Mouse (Mus musculus) cerebellum, adult 2 months (tissue): ENCODE measurements at regions not wholly inside any gene's neighbourhood (a gene's known extent, or its start where the extent isn't known, plus 50 kb on each side); places are given as distances from the start of the nearest gene placed in this dataset.

Source experiments
- DNase-seq, 2 experiments: peaks; one replicate each; pipeline ENCODE4 v3.0.0; 2021
- H3K27ac ChIP-seq: fragments of 200-500 bp; 2 replicates; pipeline ENCODE4 v1.5.1; 2012; ENCODE audit warnings: low read length, control low read depth, inconsistent platforms; ENCODE audit not compliant: insufficient read depth
- H3K27me3 ChIP-seq: fragments of 200-500 bp; 2 replicates; pipeline ENCODE4 v1.6.1; 2012; ENCODE audit warnings: inconsistent platforms, mild to moderate bottlenecking, low read length, moderate library complexity; ENCODE audit not compliant: control insufficient read depth, insufficient read depth
- H3K4me1 ChIP-seq: fragments of 200-500 bp; 2 replicates; pipeline ENCODE4 v1.6.1; 2011; ENCODE audit warnings: low read length; ENCODE audit not compliant: control insufficient read depth, insufficient read depth
- H3K4me3 ChIP-seq: fragments of 200-500 bp; replicated peaks from 2 replicates; pipeline ENCODE3; 2011; ENCODE audit warnings: mild to moderate bottlenecking, low read depth, low read length, control low read depth; ENCODE audit not compliant: insufficient read depth
- CTCF ChIP-seq: fragments of 200-500 bp; IDR thresholded peaks from 2 replicates; pipeline ENCODE4 v1.5.1; 2011; ENCODE audit warnings: low read depth, mild to moderate bottlenecking, control low read depth, low read length, moderate library complexity, borderline replicate concordance; ENCODE audit not compliant: insufficient read depth
- POLR2A ChIP-seq: fragments of 200-500 bp; IDR thresholded peaks from 2 replicates; pipeline ENCODE4 v1.6.1; 2011; ENCODE audit warnings: low read length, control low read depth, borderline replicate concordance; ENCODE audit not compliant: insufficient read depth
- WGBS: fragments of 180-500 bp; shearing (Covaris S2); methylation state at CpG from one replicate; pipeline ENCODE4 v1.1.7; 2018; 5-methylcytosine and 5-hydroxymethylcytosine counted together

GRCm38 (mm10) chr15:74452426-74452825, 183.7 kb downstream of the Mroh4 start:
- WGBS = 45% methylated on average over 3 of the region's 3 CpGs
- H3K27ac ChIP-seq = 0 out of 2 replicates have a peak overlapping the region, but pooled peaks have one; percentile 13
- DNase-seq = peak; percentile 46 to 60
- H3K27me3 ChIP-seq = no peaks in the 10 kb centered on the region
- peaks cover 37% of the 10 kb centered on the region for H3K4me1 ChIP-seq
- no peak for TF ChIP-seq POLR2A
- TF ChIP-seq CTCF = no peak
- no peak overlapping the region for H3K4me3 ChIP-seq

- Histone ChIP-seq H3K27ac (no peak overlapping the region), H3K27me3 (no peaks in the 10 kb centered on the region), H3K4me3 (no peak overlapping the region), H3K4me1 (no peaks in the 10 kb centered on the region)
- TF ChIP-seq CTCF (no peak), POLR2A (no peak)
- WGBS = 77% methylated on average over 13 of the region's 13 CpGs
- no peak for DNase-seq
These were observed 194.3 kb downstream of the Mroh4 start for GRCm38 (mm10) chr15:74441889-74442288.

DNA sequence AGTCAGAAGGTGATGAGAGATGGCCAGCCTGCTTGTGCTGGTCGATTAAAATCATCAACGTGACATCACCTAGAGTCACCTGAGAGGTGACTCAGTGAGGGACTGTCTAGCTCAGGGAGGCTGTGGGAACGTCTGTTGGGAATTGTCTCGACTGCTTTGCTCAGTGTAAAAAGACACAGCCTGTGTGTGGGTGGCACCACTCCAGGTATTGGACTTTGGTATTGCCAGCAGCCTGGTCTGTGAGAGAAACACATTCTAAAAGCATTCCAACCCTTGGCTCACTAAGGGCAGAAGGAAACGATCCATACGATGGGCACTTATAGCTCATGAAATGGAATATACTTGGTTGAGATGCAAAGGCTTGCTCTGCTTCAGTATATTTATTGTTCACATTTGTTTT, 209.2 kb downstream of the Mroh4 start:
- DNase-seq = peak in 1 of 2 experiments; percentile 21
- TF ChIP-seq CTCF = no peak
- 27% methylated on average over 6 of the region's 6 CpGs for WGBS
- Histone ChIP-seq H3K27ac (no peak overlapping the region), H3K4me3 (no peak overlapping the region), H3K27me3 (no peaks in the 10 kb centered on the region), H3K4me1 (peaks cover 20% of the 10 kb centered on the region)

GRCm38 (mm10) chr15:74423001-74423400, 213.2 kb downstream of the Mroh4 start:
- peak; percentile 20 to 43 for DNase-seq
- peaks cover 20% of the 10 kb centered on the region for H3K4me1 ChIP-seq
- H3K4me3 ChIP-seq = no peak overlapping the region
- no peaks in the 10 kb centered on the region for H3K27me3 ChIP-seq
- TF ChIP-seq CTCF (no peak), POLR2A (no peak)
- WGBS = 44% methylated on average over 3 of the region's 3 CpGs
- H3K27ac ChIP-seq = no peak overlapping the region

- TF ChIP-seq CTCF (no peak), POLR2A (no peak)
- Histone ChIP-seq H3K27ac (no peak overlapping the region), H3K4me3 (no peak overlapping the region), H3K4me1 (peaks cover 12% of the 10 kb centered on the region), H3K27me3 (no peaks in the 10 kb centered on the region)
- no peak for DNase-seq
- WGBS = 77% methylated on average over 8 of the region's 8 CpGs
These were observed 215.6 kb downstream of the Mroh4 start for GRCm38 (mm10) chr15:74420550-74420949.

DNA sequence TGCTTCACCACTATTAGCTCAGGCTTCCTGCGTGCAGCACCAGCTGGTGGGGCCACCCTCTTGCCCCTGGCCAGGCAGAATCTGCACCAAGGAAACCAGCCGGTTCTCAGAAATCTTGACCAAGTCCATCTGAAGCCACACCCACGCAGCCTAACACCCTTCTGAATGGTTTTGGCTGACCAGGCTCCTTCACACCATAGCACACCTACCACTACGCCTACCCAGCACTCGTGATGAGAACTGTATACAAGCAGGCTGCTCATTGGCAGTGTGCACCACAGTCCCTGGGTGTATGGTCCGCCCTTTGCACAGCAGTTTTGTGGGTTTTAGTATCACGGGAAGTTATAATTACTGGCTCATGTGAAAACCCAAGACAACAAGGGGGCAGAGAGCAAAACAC, 217.5 kb downstream of the Mroh4 start:
- Histone ChIP-seq H3K4me1 (peaks cover 12% of the 10 kb centered on the region), H3K27ac (no peak overlapping the region), H3K4me3 (no peak overlapping the region), H3K27me3 (no peaks in the 10 kb centered on the region)
- no peak for DNase-seq
- WGBS = 88% methylated on average over 7 of the region's 7 CpGs
- TF ChIP-seq POLR2A (no peak), CTCF (no peak)

DNA sequence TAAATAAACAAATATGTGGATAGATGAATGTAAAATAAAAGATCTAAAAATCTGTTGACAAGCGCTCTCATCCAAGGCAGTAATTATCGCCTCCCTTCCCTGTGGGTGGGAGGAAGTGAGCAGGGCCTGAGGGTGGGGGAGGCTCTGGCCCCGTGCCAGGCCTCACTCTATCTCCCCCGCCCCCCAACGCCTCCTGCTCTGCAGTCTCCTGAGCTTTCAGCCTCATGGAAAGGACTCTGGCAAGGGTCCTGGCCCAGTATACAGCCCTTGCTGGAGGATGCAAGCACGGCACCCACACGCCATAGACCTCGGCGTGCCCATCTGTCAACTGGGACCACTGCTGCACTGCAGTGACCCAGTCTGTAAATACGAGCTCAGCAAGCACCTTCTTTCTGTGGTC, 222.9 kb downstream of the Mroh4 start:
- H3K4me3 ChIP-seq = no peak overlapping the region
- H3K27ac ChIP-seq = no peak overlapping the region
- WGBS = 63% methylated on average over 10 of the region's 10 CpGs

DNA sequence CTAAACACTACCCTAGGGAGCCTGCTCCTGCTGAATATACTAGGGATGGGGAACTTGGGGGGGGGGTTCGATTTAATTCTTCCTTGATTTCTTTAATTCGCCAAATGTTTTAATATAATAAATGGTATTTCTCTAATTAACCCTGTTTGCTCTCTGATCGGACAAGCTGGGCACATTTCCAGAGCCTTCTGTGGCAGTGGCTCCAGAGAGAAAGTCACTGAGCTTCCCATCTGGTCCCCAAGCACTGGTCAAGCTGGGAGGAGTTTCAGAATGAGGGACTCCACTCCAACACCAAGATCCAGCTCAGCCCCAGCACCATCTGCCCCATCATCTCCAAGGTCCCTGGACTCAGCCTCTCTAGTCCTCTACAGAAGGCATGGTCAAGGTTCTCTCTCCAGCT, 223.9 kb downstream of the Mroh4 start:
- H3K27ac ChIP-seq = no peak overlapping the region
- H3K4me1 ChIP-seq = peaks cover 5% of the 10 kb centered on the region; the same call in 1 of the 2 replicates
- WGBS = 42% methylated on average over 3 of the region's 3 CpGs
- DNase-seq = peak in 1 of 2 experiments; percentile 18
- TF ChIP-seq POLR2A = no peak
- no peak for TF ChIP-seq CTCF
- H3K4me3 ChIP-seq = no peak overlapping the region
- no peaks in the 10 kb centered on the region for H3K27me3 ChIP-seq

More for the DNA sequence above, 222.9 kb downstream of the Mroh4 start:
- Histone ChIP-seq H3K27me3 (no peaks in the 10 kb centered on the region), H3K4me1 (peaks cover 5% of the 10 kb centered on the region; the same call in 1 of the 2 replicates)
- no peak for DNase-seq
- TF ChIP-seq CTCF (no peak), POLR2A (no peak)

DNA sequence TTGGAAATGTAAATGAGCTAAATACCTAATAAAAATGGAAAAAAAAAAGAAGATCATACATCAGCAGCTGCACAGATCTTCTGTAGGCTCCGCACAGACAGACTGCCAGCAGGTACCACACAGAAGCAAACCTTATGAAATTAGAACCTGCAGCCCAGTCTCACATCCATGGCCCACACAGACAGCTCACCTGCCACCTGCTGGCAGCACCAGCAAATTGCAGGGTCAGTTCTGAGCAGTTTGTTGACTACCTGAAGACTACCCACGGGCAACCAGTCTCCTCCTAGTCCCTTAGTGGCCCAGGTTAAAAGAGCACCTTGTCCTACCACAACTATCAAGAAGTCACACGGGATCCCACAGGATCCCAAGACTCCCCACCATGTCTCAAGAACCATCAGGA, 225.1 kb downstream of the Mroh4 start:
- Histone ChIP-seq H3K27me3 (no peaks in the 10 kb centered on the region), H3K4me3 (no peak overlapping the region), H3K4me1 (peaks cover 5% of the 10 kb centered on the region; the same call in 1 of the 2 replicates), H3K27ac (no peak overlapping the region)
- DNase-seq = peak in 1 of 2 experiments; percentile 27
- WGBS = 94% methylated on average over 3 of the region's 3 CpGs
- no peak for TF ChIP-seq POLR2A
- peak; percentile 51; the same call in 1 of the 2 replicates for TF ChIP-seq CTCF
